In genomic region chr8:119862390-119862734, GRCm38 (mm10) we compare ENCODE assay signal across 8 mouse cellular contexts. TPM values are rescaled to one million over a fixed set of nuclear protein-coding genes. Genes with fewer than 3 reads are reported as not detected.
DNase-seq lines count a peak whose midpoint lies in the region; ATAC-seq and TF ChIP-seq lines count a peak whose summit lies in the region.

No protein-coding gene starts in this region.

- H3K4me3 ChIP-seq in heart, embryonic 14.5 days (ENCODE audit: control insufficient read depth in 1 of 2, insufficient read depth in 1 of 2, low read depth in 1 of 2, low read length in 2 of 2) = peak overlapping the region; percentile 55 to 79
- H3K4me3 ChIP-seq in ES-Bruce4 (ENCODE audit: low read depth, low read length) = peak overlapping the region; percentile 67
- H3K4me3 ChIP-seq in forebrain, embryonic 14.5 days (ENCODE audit: low read depth, low read length) = peak overlapping the region; percentile 72
- peak overlapping the region; percentile 71 for H3K4me3 ChIP-seq in liver, embryonic 15.5 days (replicated peaks)

- ATAC-seq in heart, embryonic 14.5 days (ENCODE audit: insufficient number of reproducible peaks, insufficient read depth, low FRiP score, low read depth) = no peak
- no peak for ATAC-seq in forebrain, embryonic 14.5 days
- ATAC-seq in liver, embryonic 15.5 days (ENCODE audit: insufficient read depth) = no peak

- H3K27me3 ChIP-seq in heart, embryonic 14.5 days (ENCODE audit: control insufficient read depth, insufficient read depth, low read length) = peaks cover 9% of the 10 kb centered on the region; the same call in 1 of the 2 replicates
- H3K27me3 ChIP-seq in ES-Bruce4 (ENCODE audit: control insufficient read depth, insufficient read depth, low read length, poor library complexity, severe bottlenecking) = no peaks in the 10 kb centered on the region; the same call in 1 of the 2 replicates
- H3K27me3 ChIP-seq in forebrain, embryonic 14.5 days (replicated peaks; ENCODE audit: control insufficient read depth, insufficient read depth, low read length) = no peaks in the 10 kb centered on the region
- peaks cover 12% of the 10 kb centered on the region; the same call in 1 of the 2 replicates for H3K27me3 ChIP-seq in liver, embryonic 15.5 days

- H3K9me3 ChIP-seq in heart, embryonic 14.5 days (ENCODE audit: control insufficient read depth, low read length) = no peaks in the 10 kb centered on the region
- H3K9me3 ChIP-seq in ES-Bruce4 (replicated peaks; ENCODE audit: control insufficient read depth, insufficient read depth, low read length, poor library complexity, severe bottlenecking) = no peaks in the 10 kb centered on the region
- H3K9me3 ChIP-seq in forebrain, embryonic 14.5 days (replicated peaks; ENCODE audit: control insufficient read depth, low read length) = no peaks in the 10 kb centered on the region
- H3K9me3 ChIP-seq in liver, embryonic 15.5 days (replicated peaks) = no peaks in the 10 kb centered on the region

- intact Hi-C loops in heart, postnatal 36 days (cut with DNase I) = no loop called here

- H3K9ac ChIP-seq in heart, embryonic 14.5 days (ENCODE audit: low read length) = peak overlapping the region; percentile 86
- peak overlapping the region; percentile 59 for H3K9ac ChIP-seq in ES-Bruce4 (ENCODE audit: low read depth, poor library complexity, severe bottlenecking)
- H3K9ac ChIP-seq in forebrain, embryonic 14.5 days (ENCODE audit: low read length) = peak overlapping the region; percentile 80
- peak overlapping the region; percentile 72 for H3K9ac ChIP-seq in liver, embryonic 15.5 days

- peak overlapping the region; percentile 89 for H3K4me2 ChIP-seq in heart, embryonic 14.5 days (ENCODE audit: low read length)
- H3K4me2 ChIP-seq in forebrain, embryonic 14.5 days (ENCODE audit: low read length) = peak overlapping the region; percentile 87
- peak overlapping the region; percentile 92 for H3K4me2 ChIP-seq in liver, embryonic 15.5 days

- H3K36me3 ChIP-seq in heart, embryonic 14.5 days (ENCODE audit: control insufficient read depth, insufficient read depth, low read length) = 0 out of 2 replicates have a peak, but pooled peaks cover 6% of the 10 kb centered on the region
- no peaks in the 10 kb centered on the region for H3K36me3 ChIP-seq in ES-Bruce4 (ENCODE audit: control insufficient read depth, insufficient read depth, low read length, poor library complexity, severe bottlenecking)
- H3K36me3 ChIP-seq in forebrain, embryonic 14.5 days (ENCODE audit: control insufficient read depth, insufficient read depth, low read length) = no peaks in the 10 kb centered on the region
- H3K36me3 ChIP-seq in liver, embryonic 15.5 days (replicated peaks) = no peaks in the 10 kb centered on the region

- H3K4me1 ChIP-seq in heart, embryonic 14.5 days (ENCODE audit: control insufficient read depth in 2 of 2, insufficient read depth in 2 of 2, low read length in 2 of 2) = peaks cover 4% of the 10 kb centered on the region in 2 experiments; a peak in 2 of 4 replicates
- H3K4me1 ChIP-seq in ES-Bruce4 (ENCODE audit: control insufficient read depth, insufficient read depth, low read length) = no peaks in the 10 kb centered on the region
- peaks cover 5% of the 10 kb centered on the region; the same call in 1 of the 2 replicates for H3K4me1 ChIP-seq in forebrain, embryonic 14.5 days (ENCODE audit: control insufficient read depth, insufficient read depth, low read length)
- H3K4me1 ChIP-seq in liver, embryonic 15.5 days (replicated peaks) = peaks cover 22% of the 10 kb centered on the region

- no peak for TF ChIP-seq EP300 in ES-Bruce4 (IDR thresholded peaks at IDR 0.05; ENCODE audit: insufficient read depth, low read depth, low read length)

- peak overlapping the region in 1 of 2 experiments; percentile 67; a peak in 2 of 4 replicates for H3K27ac ChIP-seq in heart, embryonic 14.5 days (replicated peaks in 1 of 2; ENCODE audit: control insufficient read depth in 1 of 2, insufficient read depth in 1 of 2, low read depth in 2 of 2, low read length in 2 of 2)
- H3K27ac ChIP-seq in ES-Bruce4 (ENCODE audit: insufficient read depth, low read length) = no peak overlapping the region
- H3K27ac ChIP-seq in forebrain, embryonic 14.5 days (ENCODE audit: low read depth, low read length) = no peak overlapping the region
- peak overlapping the region; percentile 65 for H3K27ac ChIP-seq in liver, embryonic 15.5 days (replicated peaks)

- no peak for TF ChIP-seq POLR2A in ES-Bruce4 (IDR thresholded peaks at IDR 0.05; ENCODE audit: insufficient read depth, low read length)

- WGBS in heart, embryonic 14.5 days = under 1% methylated on average over 19 of the region's 19 CpGs
- WGBS in forebrain, embryonic 14.5 days = 1% methylated on average over 18 of the region's 19 CpGs
- under 1% methylated on average over 19 of the region's 19 CpGs for WGBS in liver, embryonic 15.5 days (ENCODE audit: insufficient replicate concordance)

- no peak for TF ChIP-seq CTCF in ES-Bruce4 (IDR thresholded peaks at IDR 0.05; ENCODE audit: low read depth, low read length)

- DNase-seq in heart, postnatal 36 days = no peak
- no peak for DNase-seq in forebrain, embryonic 14.5 days (ENCODE audit: low spot score)
- DNase-seq in urinary bladder, postnatal 14 days (ENCODE audit: low spot score) = no peak
- no peak for DNase-seq in spleen, adult 12 weeks (ENCODE audit: low spot score)
- no peak for DNase-seq in adrenal gland, postnatal 10 days

RNA-seq across cellular contexts. Expression of gene Klhl36, which starts 0.3 kb away (rescaled TPM):
- polyA plus RNA-seq in heart, embryonic 14.5 days (2014; fragmentation: Nextera tagmentation; extraction: Ambion mirVana) = 8.8 and 10.6 TPM in 2 replicates
- 1 to 10 TPM; 2.5 to 2.6 TPM for total RNA-seq in heart, postnatal 36 days (2021)
- polyA plus RNA-seq in ES-Bruce4 (2011; ENCODE audit: insufficient read depth, insufficient read length, low read depth, missing spikeins) = 3.0 and 3.2 TPM in 2 replicates
- 11.9 and 12.5 TPM in 2 replicates for polyA plus RNA-seq in forebrain, embryonic 14.5 days (2014; fragmentation: Nextera tagmentation; extraction: Ambion mirVana)
- 3.9 and 4.3 TPM in 2 replicates for polyA plus RNA-seq in liver, embryonic 15.5 days (2015; fragmentation: Nextera tagmentation; extraction: Ambion mirVana)
- 10 to 100 TPM in 1 of 2 experiments, 1 to 10 TPM in 1; 7.3 to 11.2 TPM for total RNA-seq in adrenal gland, postnatal 10 days (2021)

RNA-seq across cellular contexts. Expression of gene Cotl1, which starts 22.0 kb away (rescaled TPM):
- polyA plus RNA-seq in heart, embryonic 14.5 days (2014; fragmentation: Nextera tagmentation; extraction: Ambion mirVana) = 55.1 and 75.9 TPM in 2 replicates
- total RNA-seq in heart, postnatal 36 days (2021) = 10 to 100 TPM; 17.5 to 19.0 TPM
- polyA plus RNA-seq in ES-Bruce4 (2011; ENCODE audit: insufficient read depth, insufficient read length, low read depth, missing spikeins) = 106 and 111 TPM in 2 replicates
- polyA plus RNA-seq in forebrain, embryonic 14.5 days (2014; fragmentation: Nextera tagmentation; extraction: Ambion mirVana) = 403 and 455 TPM in 2 replicates
- 31.9 and 33.3 TPM in 2 replicates for polyA plus RNA-seq in liver, embryonic 15.5 days (2015; fragmentation: Nextera tagmentation; extraction: Ambion mirVana)
- total RNA-seq in adrenal gland, postnatal 10 days (2021) = 10 to 100 TPM; 68.0 to 77.5 TPM

RNA-seq across cellular contexts. Expression of gene Usp10, which starts 47.8 kb away (rescaled TPM):
- polyA plus RNA-seq in heart, embryonic 14.5 days (2014; fragmentation: Nextera tagmentation; extraction: Ambion mirVana) = 66.9 and 68.0 TPM in 2 replicates
- 10 to 100 TPM; 45.5 to 50.8 TPM for total RNA-seq in heart, postnatal 36 days (2021)
- polyA plus RNA-seq in ES-Bruce4 (2011; ENCODE audit: insufficient read depth, insufficient read length, low read depth, missing spikeins) = 322 and 385 TPM in 2 replicates
- polyA plus RNA-seq in forebrain, embryonic 14.5 days (2014; fragmentation: Nextera tagmentation; extraction: Ambion mirVana) = 94.2 and 119 TPM in 2 replicates
- 76.7 and 91.5 TPM in 2 replicates for polyA plus RNA-seq in liver, embryonic 15.5 days (2015; fragmentation: Nextera tagmentation; extraction: Ambion mirVana)
- total RNA-seq in adrenal gland, postnatal 10 days (2021) = 100 to 1,000 TPM in 1 of 2 experiments, 10 to 100 TPM in 1; 92.2 to 106 TPM

RNA-seq across cellular contexts. Expression of gene Gm20388, which starts 48.3 kb away (rescaled TPM):
- polyA plus RNA-seq in heart, embryonic 14.5 days (2014; fragmentation: Nextera tagmentation; extraction: Ambion mirVana) = not detected in 2 replicates
- total RNA-seq in heart, postnatal 36 days (2021) = 1 to 10 TPM; 3.5 to 4.9 TPM
- polyA plus RNA-seq in ES-Bruce4 (2011; ENCODE audit: insufficient read depth, insufficient read length, low read depth, missing spikeins) = 28.1 and 32.5 TPM in 2 replicates
- 4.5 and 7.4 TPM in 2 replicates for polyA plus RNA-seq in forebrain, embryonic 14.5 days (2014; fragmentation: Nextera tagmentation; extraction: Ambion mirVana)
- polyA plus RNA-seq in liver, embryonic 15.5 days (2015; fragmentation: Nextera tagmentation; extraction: Ambion mirVana) = 3.0 TPM in 1 of 2 replicates, not detected in the other
- total RNA-seq in adrenal gland, postnatal 10 days (2021) = 1 to 10 TPM; 1.9 to 2.0 TPM
